Mouse (Mus musculus) CD4-positive helper T cell, adult 2 months (primary cell): ENCODE measurements around the gene Man2a2.
A peak's percentile ranks its signal among the peaks of the same experiment; 100 is the strongest.
"Not testable (repeated sequence)": the region's sequence is repeated elsewhere in the genome, so short reads cannot be mapped to it uniquely, and the experiment has no call there.

Experiments
- DNase-seq: peaks from one replicate; pipeline ENCODE4 v3.0.0-alpha.2; 2012; ENCODE audit warnings: low read depth, missing footprints, low spot score

The Man2a2 gene

DNA sequence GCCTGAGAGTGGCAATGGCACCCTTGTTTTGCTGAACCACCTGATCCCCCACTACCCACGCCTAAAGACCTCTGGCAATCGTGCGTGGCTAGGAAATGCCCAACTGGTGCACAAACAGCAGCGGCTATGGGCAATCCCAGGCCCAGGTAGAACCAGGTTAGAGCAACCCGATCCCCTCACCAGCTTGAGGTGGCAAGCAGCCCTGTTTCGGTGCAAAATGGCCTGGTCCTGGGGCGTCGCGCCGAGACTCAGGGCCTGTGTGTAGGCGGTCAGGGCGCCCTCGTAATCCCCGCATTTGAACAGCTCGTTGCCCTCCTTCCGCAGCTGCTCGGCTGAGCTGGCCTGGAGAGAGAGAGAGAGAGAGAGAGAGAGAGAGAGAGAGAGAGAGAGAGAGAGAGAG lies 31.8 kb downstream of the Man2a2 start:
- peak; percentile 67 for DNase-seq

DNA sequence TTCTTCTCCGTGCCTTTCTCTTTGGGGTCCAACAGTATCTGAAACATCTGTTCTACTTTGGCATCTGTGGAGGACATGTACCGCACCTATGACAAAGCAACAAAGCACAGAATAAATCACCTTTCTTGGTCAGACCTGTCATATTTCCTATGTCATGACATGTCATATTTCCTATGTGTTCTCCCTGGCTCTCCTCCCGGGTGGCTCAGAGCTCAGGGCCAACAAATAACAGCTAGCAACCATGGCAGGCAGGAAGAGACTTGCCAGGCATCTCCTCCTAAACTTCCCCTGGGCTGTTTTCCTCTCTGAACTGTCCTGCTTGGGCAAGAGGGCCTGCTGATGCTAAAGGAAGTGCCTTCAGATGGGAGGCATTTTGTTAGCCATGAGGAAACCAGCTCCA lies 34.2 kb downstream of the Man2a2 start:
- no peak for DNase-seq

DNA sequence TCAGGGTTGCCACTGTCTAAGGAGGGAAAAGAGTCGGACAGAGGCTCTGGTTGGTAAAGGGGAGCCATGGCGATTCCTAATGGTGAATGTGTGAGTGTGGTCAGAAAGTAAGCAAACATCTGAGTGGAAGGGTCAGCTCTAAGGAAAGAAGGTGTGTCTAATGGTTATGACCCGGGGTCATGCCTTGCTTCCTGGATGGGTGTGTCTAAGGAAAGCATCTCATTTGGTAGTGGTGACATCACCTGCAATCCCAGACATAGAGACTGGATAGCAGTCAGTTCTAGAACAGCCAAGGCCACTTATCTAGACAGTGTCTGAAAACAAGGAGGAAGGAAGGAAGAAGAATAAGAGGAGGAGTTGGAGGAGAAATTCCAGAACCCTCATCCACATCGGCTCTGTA lies 36.3 kb downstream of the Man2a2 start:
- no peak for DNase-seq

DNA sequence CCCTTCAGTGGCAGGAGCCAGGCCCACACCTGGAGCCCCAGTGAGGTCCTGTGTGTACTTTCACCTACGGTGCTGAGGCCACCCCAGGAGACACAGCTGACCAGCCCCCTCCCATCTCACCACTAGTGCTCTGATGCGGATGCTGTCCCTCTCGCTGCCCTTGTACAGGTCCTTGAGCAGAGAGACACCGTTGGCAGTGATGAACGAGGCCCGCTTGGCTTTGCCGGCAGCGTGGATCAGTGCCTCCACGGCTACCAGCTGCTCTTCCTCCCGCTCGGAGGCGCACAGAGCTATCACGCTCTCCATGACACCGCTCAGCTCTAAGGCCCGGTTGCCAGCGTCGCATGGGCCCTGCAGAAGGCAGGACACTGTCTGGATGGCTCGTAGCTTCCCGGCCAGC lies 39.7 kb downstream of the Man2a2 start:
- no peak for DNase-seq

DNA sequence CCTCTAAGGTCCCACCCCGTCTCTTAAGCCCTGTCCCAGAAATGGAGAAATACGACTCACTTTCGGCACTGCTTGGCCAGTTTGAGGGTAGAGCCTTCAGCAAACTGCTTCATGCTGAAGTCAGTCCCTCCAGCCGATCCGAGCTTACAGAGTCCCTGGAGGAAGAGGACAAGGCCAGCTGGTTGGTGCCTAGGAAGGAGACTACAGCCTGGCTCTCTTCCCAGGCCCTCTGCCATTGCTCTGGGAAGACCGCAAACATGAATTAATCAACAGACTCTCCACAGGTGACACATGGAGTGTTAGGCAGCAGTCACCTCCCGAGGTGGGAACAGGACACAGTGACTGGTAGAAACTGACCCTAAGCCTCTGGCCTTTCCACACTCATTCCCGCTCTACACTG lies 40.9 kb downstream of the Man2a2 start:
- no peak for DNase-seq

DNA sequence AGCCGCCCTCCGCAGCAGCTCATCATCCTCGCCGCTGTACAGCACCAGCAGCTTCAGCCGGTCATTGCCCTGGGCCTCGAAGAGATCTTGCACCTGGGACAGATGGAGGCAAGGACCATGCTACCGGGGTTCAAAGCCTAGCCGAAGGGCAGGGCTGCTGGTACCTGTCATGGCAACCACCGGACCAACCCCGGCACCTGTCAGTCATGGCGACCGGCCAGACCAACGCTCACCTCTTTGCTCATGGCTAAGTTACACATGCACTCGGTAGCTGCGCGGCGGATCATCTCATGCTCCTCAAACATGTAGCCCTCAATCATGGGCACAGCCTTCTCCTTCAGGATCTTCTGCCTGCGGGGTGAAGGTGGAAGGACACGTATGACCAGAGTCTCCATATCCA lies 45.1 kb downstream of the Man2a2 start:
- no peak for DNase-seq

DNA sequence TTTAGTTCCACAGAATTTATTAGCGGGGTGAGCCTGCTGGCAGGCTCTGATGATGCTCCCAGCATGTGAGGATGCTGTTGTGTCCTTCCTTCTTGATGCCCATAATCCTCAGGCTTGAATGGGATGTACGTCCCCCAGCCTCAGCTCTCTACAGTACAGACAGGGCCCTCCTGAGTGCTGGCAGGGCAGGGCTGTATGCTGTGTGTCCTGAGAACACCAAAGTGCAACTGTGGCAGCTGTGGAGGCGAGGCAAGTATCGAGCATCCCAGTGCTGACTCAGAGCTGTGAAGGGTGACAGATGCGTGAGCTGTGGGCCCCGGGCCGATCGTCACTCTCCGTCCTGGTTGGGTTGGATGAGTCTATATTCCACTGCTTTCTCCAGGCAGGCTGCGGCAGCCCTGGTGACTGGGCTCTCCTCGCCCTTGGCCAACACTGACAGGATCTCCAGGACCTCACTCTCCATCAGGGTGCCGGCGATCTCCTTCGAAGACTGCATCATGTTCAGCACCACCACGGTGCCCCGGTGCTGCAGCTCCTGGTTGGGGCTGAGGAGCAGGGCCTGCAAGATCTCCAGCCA lies 45.8 kb downstream of the Man2a2 start:
- DNase-seq: no peak

DNA sequence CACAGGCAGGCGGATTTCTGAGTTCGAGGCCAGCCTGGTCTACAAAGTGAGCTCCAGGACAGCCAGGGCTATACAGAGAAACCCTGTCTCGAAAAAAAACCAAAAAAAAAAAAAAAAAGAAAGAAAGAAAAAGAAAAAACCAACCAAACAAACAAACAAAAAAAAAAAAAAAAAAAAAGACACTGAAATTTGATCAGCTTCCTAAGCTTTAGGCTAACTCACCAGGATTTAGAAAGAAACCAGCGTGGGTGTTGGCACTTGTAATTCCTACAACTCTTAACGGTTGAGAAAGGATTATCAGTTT lies 46.4 kb downstream of the Man2a2 start:
- DNase-seq: not testable (repeated sequence)

DNA sequence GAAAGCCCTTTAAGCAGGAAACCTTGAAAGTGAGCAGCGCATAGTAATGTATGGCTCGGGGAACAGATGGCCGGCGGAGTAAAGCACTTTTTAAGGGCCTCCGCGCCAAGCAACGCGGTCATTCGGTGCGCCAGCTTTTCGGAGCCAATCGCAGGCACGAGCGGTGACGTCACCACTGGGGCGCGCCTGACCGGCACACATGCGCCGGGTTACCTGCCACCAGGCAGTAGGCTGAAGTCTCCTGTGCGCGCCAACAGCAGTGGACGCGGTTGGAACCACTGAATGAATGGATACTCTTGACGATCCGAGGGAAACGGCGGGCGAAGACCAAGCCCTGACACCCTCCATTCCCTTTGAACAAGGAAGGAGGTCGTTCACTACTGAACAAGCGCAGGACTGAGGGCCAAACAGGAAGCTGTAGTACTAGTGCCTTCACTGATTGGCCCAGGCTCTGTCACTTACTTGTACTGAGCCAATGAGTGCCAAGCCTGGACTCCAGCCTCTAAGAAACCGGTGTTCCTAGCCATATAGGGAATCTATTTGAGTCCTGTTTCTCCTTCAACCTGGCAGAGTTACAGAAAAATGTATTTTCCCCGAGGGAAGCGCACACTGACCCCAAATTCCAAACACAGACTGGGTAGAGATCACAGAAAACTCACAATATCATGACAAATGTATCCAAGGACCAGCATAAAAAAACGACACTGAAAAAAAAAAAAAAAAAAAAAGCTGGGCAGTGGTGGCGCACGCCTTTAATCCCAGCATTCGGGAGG lies 46.9 kb downstream of the Man2a2 start, which contains the start of gene Rccd1:
Rccd1 (minus strand) TSS at position 412 of the 773 bp plus-strand sequence.
- DNase-seq: peak; percentile 94

DNA sequence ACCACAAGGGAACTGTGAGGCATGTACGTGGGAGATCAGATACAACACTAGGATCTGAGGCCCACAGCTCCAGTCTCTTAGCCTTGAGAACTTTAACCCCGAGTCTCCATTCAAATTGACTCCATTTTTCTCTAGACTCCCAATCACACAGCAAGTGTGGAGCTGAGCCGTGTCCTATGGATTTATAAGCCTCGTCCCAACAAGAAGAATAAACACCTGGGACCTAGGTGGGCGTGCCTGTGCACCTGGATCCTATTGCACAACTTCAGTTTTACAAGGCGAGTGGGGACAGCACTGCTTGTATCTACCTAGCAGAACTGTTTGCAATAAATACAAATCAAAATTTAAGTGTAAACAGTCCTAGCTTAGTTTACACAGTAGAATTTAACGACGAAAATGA lies 47.8 kb downstream of the Man2a2 start:
- no peak for DNase-seq

DNA sequence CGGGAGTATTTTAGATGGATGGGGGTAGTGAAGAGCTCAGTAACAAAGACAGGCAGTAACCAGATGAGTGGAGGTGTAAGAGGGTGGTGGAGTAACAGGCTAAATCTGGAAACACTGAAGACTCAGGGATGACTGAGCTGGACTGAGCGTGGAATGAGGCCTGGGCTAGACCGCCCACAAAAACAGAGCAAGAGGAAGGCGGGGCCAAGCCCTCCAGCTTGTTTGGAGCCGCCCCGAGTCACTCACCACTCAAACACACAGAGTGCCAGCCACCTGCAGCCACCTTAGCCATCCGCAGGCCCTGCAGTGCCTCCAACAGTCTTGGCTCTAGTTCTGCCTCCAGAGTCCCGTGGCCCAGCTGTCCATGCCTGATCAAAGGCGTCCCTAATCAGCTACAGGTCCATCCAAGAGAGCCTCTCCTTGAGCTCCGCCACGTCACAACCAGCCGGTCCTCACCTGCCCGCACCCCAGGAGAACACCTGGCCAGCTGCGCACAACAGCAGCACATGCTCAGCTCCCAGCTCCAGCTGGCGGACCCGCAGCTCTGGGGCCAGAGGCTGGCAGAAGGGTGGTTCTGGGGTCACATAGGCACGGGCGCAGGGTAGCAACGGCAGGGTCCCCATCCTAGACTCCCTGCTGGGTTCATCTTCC lies 51.2 kb downstream of the Man2a2 start:
- no peak for DNase-seq

DNA sequence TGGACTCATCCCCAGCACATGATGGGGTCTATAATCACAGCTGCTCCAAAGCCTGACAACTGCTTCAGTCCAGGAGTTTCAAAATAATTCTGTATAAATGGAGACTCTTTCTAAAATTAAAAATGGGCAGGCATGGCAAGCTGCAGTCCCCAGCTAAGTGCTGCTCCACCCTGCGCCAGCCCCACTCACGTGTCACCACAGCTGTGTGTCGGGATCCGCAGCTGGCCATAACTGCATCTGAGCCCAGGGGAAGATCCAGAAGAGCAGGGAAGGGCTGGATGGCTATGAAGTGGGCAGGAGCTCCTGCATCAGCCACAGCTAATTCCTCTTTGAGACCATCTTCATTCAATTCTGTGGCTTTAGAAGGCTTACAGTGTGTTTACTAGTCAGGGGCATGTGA lies 52.5 kb downstream of the Man2a2 start:
- no peak for DNase-seq

DNA sequence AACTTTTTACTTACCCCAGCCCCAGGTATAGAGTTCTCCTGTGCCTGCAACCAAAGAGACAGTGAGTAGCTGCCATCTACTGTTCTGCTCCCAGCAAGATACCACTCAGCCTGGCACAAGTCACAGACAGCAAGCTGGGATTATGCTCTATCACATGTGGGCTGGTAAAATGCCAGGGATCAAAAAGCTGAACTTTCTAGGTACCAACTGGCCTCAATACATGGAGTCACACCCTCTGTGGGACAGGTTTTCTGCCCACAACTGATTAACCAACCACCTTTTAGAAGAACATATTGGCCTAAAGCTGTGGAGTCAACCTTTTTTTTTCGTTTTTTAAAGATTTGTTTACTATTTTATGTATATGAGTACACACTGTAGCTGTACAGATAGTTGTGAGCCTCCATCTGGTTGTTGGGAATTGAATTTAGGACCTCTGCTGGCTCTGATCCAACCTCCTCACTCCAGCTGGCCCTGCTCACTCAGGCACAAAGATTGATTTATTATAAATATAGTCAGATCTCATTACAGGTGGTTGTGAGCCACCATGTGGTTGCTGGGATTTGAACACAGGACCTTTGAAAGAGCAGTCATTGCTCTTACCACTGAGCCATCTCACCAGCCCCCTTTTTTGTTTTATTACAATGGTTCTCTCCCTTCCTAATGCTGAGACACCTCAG lies 53.6 kb downstream of the Man2a2 start:
- no peak for DNase-seq

DNA sequence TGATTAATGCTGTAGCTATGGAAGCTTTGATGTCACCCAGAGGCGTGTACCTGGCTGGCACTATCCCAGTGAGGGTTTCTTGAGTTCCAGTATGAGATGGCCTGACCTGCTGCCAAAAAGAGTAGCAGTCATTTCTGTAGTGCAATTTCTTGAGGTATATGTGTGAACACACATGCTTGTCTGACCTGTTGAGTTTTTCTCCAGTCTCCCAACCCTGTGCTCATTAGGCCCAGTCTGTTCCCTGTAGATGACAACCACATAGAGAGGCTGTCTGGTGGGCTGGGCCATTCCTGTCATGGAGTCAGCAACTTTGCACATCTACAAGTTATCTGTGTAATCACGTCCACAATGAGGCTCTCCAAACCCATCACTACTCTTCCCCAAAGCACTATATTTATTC lies 55.4 kb downstream of the Man2a2 start:
- no peak for DNase-seq

DNA sequence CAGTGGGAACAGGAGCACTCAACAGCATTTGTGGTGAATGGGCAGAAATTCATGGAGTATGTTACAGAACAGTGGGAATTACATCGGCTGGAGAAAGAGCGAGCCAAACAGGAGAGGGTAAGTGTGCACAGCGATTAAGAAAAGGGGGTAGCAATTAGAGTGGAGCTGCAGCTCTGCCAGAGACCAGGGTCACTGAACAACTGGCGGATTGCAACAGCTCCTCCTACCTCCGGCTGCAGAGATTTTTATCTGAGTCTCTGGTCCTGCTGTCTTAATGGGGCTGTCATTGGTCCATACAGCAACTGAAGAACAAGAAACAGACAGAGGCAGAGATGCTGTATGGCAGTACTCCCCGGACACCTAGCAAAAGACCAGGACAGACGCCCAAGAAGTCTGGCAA lies 60.4 kb downstream of the Man2a2 start:
- DNase-seq: no peak

DNA sequence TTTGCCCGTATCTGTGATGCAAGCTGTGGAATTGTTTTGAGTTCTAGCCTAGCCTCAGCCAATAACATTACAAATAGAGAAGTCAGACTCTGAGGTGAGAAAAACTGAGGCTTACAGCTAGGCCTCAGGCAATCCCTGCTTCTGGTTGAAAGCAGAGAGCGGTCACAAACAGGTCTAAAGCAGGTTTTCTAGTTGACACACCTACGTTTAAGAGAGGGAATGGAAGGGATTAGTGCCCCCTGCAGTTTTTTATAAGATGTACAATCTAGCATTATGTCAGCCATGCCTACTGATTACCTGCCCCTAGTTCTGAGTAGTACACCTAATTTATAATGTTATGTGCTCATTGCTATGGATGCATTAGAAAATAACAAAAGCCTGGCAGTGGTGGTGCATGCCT lies 63.4 kb downstream of the Man2a2 start:
- DNase-seq: no peak

DNA sequence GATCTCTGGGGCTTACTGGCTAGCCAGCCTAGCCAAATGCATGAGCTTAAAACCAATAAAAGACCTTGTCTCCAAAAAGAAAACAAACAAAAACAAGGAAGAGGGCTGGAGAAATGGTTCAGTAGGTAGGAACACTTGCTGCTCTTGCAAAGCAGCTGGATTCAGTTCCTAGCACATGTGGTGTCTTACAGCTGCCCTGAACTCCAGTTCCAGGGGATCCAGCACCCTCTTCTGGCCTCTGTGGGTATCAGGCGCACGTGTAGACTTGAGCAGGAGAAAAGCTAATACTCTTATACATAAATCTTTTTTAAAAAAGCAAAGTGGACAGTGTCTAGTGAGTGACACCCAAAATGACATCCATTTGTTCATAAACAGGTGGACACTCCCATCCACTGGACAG lies 69.7 kb downstream of the Man2a2 start:
- DNase-seq: no peak

DNA sequence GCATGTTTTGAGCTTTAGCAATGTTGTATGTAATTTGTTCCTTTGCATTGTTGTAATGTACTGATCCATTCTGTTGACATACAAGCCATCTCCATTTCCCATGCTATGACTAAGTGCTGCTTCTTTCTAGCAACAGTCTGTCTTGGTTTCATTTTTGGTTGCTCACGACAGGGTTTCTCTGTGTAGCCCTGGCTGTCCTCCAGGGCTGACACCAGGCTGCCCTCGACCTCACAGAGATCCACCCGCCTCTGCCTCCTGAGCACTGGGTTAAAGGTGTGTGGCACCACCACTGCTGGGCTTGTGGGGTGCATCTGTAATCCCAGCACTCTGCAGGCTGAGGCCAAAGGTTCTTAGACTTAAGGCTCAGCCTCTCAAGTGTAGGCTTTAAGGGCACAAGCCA lies 71.6 kb downstream of the Man2a2 start:
- peak; percentile 57 for DNase-seq
